Mouse (Mus musculus) liver, adult (tissue): ENCODE measurements around the gene Itm2b.

Experiments
- GATA4 ChIP-seq: IDR thresholded peaks from 2 replicates; pipeline ENCODE4 v1.6.1; 2014; ENCODE audit warnings: mild to moderate bottlenecking, low read length; ENCODE audit not compliant: insufficient replicate concordance

Itm2b gene

GRCm38 (mm10) chr14:73324634-73325455 lies 60.2 kb downstream of the Itm2b start:
- no peak for TF ChIP-seq GATA4

GRCm38 (mm10) chr14:73323965-73324364 lies 61.1 kb downstream of the Itm2b start:
- no peak for TF ChIP-seq GATA4

GRCm38 (mm10) chr14:73322142-73322541 lies 62.9 kb downstream of the Itm2b start:
- TF ChIP-seq GATA4, result no peak

- TF ChIP-seq GATA4, result no peak
Measured at GRCm38 (mm10) chr14:73316933-73317332, 68.2 kb downstream of the Itm2b start.

GRCm38 (mm10) chr14:73313864-73314263 lies 71.2 kb downstream of the Itm2b start:
- TF ChIP-seq GATA4, result no peak

GRCm38 (mm10) chr14:73313396-73313795 lies 71.7 kb downstream of the Itm2b start:
- no peak for TF ChIP-seq GATA4

- no peak for TF ChIP-seq GATA4
Measured at GRCm38 (mm10) chr14:73312909-73313308, 72.2 kb downstream of the Itm2b start.
